Mouse (Mus musculus) kidney, adult 11 months (tissue): ENCODE results near the gene Fam104a.

Source experiments
- DNase-seq: peaks from one replicate; pipeline ENCODE4 v3.0.0; 2022

The Fam104a gene

GRCm38 (mm10) chr11:113627785-113628184, 56.2 kb downstream of the Fam104a start:
- no peak for DNase-seq

DNA sequence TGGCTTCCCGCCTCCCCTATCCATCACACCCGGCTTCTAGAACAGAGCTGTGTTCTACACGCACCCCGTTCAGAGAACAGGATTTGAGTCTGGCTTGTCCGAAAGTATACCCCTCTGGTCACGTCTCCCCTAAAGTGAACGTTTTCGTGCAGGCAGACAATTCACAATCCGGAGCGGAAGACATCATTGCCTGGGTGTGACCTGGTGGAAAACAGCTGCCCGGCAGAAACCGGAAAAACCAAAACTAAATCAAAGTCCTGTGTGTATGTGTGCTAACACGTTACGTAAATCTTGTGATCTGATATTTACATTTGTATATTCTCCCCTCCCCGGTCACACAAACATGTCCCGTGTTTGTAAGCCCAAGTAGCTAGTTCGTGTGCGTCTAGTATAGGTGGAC, 58.5 kb downstream of the Fam104a start:
- DNase-seq = no peak

DNA sequence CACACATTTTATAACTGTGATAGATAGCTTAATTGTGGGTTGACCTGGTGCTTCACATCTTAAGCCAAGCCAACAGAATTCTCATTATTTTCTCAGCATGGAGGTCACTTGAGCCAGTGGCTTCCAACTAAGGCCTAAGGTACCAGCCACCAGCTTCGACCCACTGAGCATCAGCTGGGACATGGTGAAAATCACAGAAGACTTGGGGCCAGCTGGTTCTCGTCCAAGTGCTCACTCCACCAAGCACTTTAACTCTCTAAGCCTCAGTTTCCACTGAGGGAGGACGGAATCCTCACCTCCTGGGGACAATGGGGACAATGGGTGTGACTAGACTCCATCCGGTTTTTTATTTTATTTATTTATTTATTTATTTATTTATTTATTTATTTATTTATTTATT, 61.9 kb downstream of the Fam104a start:
- DNase-seq = no peak

DNA sequence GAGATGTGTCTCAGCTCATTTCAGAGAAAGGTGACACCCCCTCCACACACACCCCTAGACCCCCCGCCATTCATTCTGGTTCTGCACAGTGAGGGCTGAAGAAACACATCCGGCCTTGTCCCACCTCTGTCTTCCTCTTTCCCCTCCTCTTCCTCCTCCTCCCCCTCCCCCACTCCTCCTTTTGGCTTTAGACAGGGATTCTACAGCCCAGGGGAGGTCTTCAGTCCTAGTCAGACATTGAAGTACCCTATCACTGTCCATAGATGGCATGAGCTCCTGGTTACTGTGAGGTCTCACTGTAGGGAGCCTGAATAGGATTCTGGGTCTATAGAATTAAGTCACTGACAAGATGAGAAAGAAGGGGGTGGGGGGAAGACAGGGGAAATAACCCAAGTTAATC, 63.0 kb downstream of the Fam104a start:
- DNase-seq = no peak

DNA sequence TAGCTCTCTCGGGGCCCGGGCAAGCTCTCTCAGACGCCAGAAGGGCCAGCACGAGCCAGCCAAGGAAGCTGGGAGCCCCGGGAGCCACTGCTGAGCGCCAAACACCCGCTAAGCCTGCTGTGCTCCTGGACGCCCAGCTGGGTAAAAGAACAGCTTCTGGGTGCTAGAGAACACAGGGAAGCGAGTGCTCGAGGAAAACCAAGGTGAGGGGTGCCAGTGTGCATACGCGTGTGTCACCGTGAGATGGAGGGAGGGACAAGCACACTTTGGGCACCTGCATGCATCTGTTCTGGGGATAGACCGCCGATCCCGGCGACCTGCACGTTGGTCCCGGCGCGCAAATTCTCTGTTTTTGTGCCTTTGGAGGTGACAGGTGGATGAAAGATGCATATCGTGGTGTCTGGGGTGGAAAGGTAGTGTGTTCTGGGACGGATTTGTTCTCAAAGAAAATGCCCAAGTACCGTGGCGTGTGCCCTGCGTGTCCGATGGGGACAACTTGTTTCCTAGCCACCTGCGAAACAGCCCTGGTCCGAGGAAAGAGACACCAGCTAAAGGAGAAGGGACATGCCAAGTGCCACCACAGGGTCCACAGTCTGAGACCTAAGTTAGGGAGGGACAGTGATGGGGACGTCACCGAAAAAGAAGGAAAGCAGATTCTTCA, 64.4 kb downstream of the Fam104a start:
- no peak for DNase-seq

- DNase-seq = peak; percentile 78
Observed at GRCm38 (mm10) chr11:113618672-113619419, 65.1 kb downstream of the Fam104a start, which contains the start of gene Sstr2. Gene Sstr2, plus strand, starts transcription at chr11:113619342.

DNA sequence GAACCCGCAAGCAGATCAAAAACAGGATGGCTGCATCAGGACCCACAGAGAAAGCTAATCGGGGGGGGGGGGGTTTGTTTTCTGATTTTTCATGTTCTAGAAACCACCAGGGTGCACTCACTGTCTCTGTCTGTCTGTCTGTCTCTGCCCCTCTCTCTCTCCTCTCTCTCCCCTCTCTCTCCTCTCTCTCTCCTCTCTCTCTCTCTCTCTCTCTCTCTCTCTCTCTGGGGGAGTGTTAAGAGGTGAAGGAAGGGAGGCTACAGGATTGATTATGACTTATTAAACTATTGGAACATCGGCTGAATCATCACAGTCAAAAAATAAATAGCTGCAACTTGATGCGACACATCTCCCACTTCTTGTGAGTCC, 65.7 kb downstream of the Fam104a start:
- no peak for DNase-seq

DNA sequence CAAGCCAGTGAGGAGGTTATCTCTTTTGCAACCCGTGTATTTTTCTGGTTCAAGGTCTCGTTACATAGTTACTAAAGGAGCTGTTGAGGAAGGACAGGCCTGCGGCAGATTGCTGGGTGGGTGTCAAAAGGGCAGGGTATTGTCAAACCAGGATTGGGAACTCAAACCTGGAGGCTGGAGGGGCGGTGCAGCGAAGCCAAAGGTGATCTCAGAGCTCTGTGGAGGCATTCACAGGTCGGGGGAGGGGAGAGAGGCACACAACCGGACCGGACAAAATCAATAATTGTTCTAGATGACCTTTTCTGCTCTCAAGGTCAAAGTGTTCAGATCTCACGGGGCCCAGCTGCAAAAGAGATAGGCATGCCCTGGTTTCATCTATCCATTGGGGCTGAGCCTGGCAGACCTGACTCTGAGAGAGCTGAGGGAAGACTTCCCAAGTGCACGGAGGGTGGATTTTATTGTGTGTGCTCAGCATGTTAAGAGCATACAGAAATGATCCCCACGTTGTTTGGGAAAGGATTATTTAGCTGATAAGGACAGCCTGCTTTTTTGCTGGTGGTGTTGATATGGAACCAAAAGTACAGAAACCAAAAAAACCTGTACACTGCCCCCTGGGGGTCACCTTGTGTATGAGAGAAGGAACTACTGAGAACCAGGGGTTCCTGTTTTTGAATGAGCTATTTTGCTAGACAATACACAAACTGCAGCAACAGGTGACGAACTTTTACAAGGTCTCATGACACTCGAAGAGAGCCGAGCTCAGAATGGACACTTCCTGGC, 66.6 kb downstream of the Fam104a start:
- DNase-seq = peak; percentile 21

GRCm38 (mm10) chr11:113614476-113614875, 69.5 kb downstream of the Fam104a start:
- DNase-seq = no peak

- peak; percentile 15 for DNase-seq
Observed at GRCm38 (mm10) chr11:113611664-113612611, 72.0 kb downstream of the Fam104a start.
